8 mouse cellular contexts compared by ENCODE assay signal in the genomic region with DNA sequence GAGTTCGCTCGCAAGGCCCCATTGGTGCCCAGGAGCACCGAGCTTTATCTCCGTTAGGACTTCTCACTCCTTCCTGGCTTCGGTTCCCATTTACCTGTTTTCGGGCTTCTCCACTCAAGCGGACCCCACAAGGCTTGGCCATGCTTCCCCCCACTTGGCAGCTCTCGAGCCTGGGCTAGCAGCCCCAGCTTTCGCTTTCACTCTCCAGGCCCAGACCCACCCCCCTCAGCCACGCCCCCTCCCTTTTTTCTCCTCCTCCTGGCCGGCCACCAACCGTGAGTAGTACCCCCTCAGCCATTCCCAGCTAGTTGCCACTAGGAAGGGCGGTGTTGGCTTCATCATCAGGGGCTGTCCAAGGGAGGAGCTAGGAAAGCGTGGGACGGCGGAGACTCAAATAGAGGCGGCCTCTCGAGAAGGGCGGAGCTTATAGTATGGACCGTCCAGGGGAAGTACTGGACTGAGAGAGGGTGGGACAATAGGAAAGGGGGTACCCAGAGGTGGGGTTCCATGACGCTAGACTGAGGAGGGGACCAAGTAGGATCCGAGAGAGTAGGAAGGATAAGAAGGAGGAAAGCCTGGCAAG. TPM values are rescaled to one million over a fixed set of nuclear protein-coding genes. Genes with fewer than 3 reads are reported as not detected.
DNase-seq lines count a peak whose midpoint lies in the region; ATAC-seq and TF ChIP-seq lines count a peak whose summit lies in the region.

Gene Psme2 (minus strand): TSS at position 366 of the 583 bp plus-strand sequence.

- peak within 1 kb of the TSS; percentile 85 for H3K9ac ChIP-seq in heart, embryonic 11.5 days (ENCODE audit: low read depth, low read length)
- H3K9ac ChIP-seq in kidney, embryonic 16.5 days (replicated peaks; ENCODE audit: low read length) = peak within 1 kb of the TSS; percentile 90
- peak within 1 kb of the TSS; percentile 89 for H3K9ac ChIP-seq in liver, adult 2 months (ENCODE audit: low read depth, low read length)
- peak within 1 kb of the TSS; percentile 77 for H3K9ac ChIP-seq in stomach, embryonic 15.5 days

- H3K79me2 ChIP-seq in C2C12 (ENCODE audit: control insufficient read depth, insufficient read depth) (peaks cover 44% of the 10 kb centered on the region), myocyte (ENCODE audit: control insufficient read depth, insufficient read depth) (peaks cover 18% of the 10 kb centered on the region)
- H3K79me2 ChIP-seq in liver, adult 2 months (ENCODE audit: control insufficient read depth, insufficient read depth, low read length) = peaks cover 16% of the 10 kb centered on the region; the same call in 1 of the 2 replicates

- H3ac ChIP-seq in C2C12 (ENCODE audit: control insufficient read depth, insufficient read length, low read depth) (peak within 1 kb of the TSS; percentile 92), myocyte (ENCODE audit: control insufficient read depth, insufficient read length) (peak within 1 kb of the TSS; percentile 46)

- H3K4me3 ChIP-seq in C2C12 (ENCODE audit: insufficient read depth, poor library complexity, severe bottlenecking) (peak within 1 kb of the TSS; percentile 89), myocyte (peak within 1 kb of the TSS; percentile 89)
- H3K4me3 ChIP-seq in erythroblast, embryonic 14.5 days (replicated peaks) = peak within 1 kb of the TSS; percentile 97
- H3K4me3 ChIP-seq in heart, embryonic 11.5 days (ENCODE audit: low read depth, low read length) = peak within 1 kb of the TSS; percentile 78
- peak within 1 kb of the TSS; percentile 97 for H3K4me3 ChIP-seq in kidney, embryonic 16.5 days (ENCODE audit: low read length)
- H3K4me3 ChIP-seq in liver, adult 2 months (ENCODE audit: insufficient read depth, low read depth, low read length) = peak within 1 kb of the TSS; percentile 86
- H3K4me3 ChIP-seq in stomach, embryonic 15.5 days (replicated peaks) = peak within 1 kb of the TSS; percentile 81

- peaks cover 30% of the 10 kb centered on the region for H3K36me3 ChIP-seq in C2C12 (ENCODE audit: control insufficient read depth, insufficient read depth)
- peaks cover 49% of the 10 kb centered on the region for H3K36me3 ChIP-seq in erythroblast, embryonic 14.5 days (ENCODE audit: control insufficient read depth)
- peaks cover 17% of the 10 kb centered on the region for H3K36me3 ChIP-seq in heart, embryonic 11.5 days (ENCODE audit: control insufficient read depth, insufficient read depth, low read length)
- H3K36me3 ChIP-seq in kidney, embryonic 16.5 days (ENCODE audit: insufficient read depth, low read length) = peaks cover 35% of the 10 kb centered on the region
- peaks cover 16% of the 10 kb centered on the region for H3K36me3 ChIP-seq in liver, adult 2 months (ENCODE audit: control insufficient read depth, insufficient read depth, low read length)
- peaks cover 1% of the 10 kb centered on the region for H3K36me3 ChIP-seq in myocyte (ENCODE audit: control insufficient read depth, insufficient read depth)
- peaks cover 13% of the 10 kb centered on the region for H3K36me3 ChIP-seq in stomach, embryonic 15.5 days

- peak within 1 kb of the TSS; percentile 98 for H3K4me2 ChIP-seq in heart, embryonic 11.5 days
- H3K4me2 ChIP-seq in kidney, embryonic 16.5 days (replicated peaks; ENCODE audit: low read depth, low read length) = peak within 1 kb of the TSS; percentile 78
- peak within 1 kb of the TSS; percentile 87 for H3K4me2 ChIP-seq in myocyte (ENCODE audit: low read depth)
- peak within 1 kb of the TSS; percentile 91 for H3K4me2 ChIP-seq in stomach, embryonic 15.5 days

- TF ChIP-seq CTCF in C2C12 (IDR thresholded peaks at IDR 0.05; ENCODE audit: control insufficient read depth, insufficient read depth, insufficient read length) = no peak
- TF ChIP-seq CTCF in brain, embryonic 14.5 days (IDR thresholded peaks at IDR 0.05; ENCODE audit: borderline replicate concordance, extremely low read depth, insufficient read depth, insufficient read length) = peak; percentile 2; the same call in 1 of the 2 replicates
- TF ChIP-seq CTCF in liver, adult 2 months (IDR thresholded peaks at IDR 0.05; ENCODE audit: low read depth, low read length) = no peak

- WGBS in heart, embryonic 11.5 days (ENCODE audit: insufficient replicate concordance) = 1% methylated on average over 22 of the region's 22 CpGs
- WGBS in kidney, embryonic 16.5 days = 1% methylated on average over 21 of the region's 22 CpGs
- under 1% methylated on average over 22 of the region's 22 CpGs for WGBS in liver, adult 2 months
- WGBS in stomach, embryonic 15.5 days = under 1% methylated on average over 22 of the region's 22 CpGs

- TF ChIP-seq POLR2A in brain, embryonic 14.5 days (IDR thresholded peaks at IDR 0.05; ENCODE audit: borderline replicate concordance, extremely low read depth, insufficient read depth, insufficient read length, poor library complexity, severe bottlenecking) = peak; percentile 9; the same call in 1 of the 2 replicates
- TF ChIP-seq POLR2A in liver, adult 2 months (IDR thresholded peaks at IDR 0.05; ENCODE audit: extremely low read depth, insufficient read depth, low read length) = 0 out of 2 replicates have a peak, but pooled peaks have one; percentile 39
- TF ChIP-seq POLR2A in myocyte (IDR thresholded peaks at IDR 0.05; ENCODE audit: insufficient read length, low read depth) = no peak

- peaks cover 71% of the 10 kb centered on the region for H3K4me1 ChIP-seq in erythroblast, embryonic 14.5 days (ENCODE audit: control insufficient read depth)
- peaks cover 19% of the 10 kb centered on the region for H3K4me1 ChIP-seq in heart, embryonic 11.5 days (ENCODE audit: control insufficient read depth, insufficient read depth, low read length)
- peaks cover 16% of the 10 kb centered on the region for H3K4me1 ChIP-seq in kidney, embryonic 16.5 days (ENCODE audit: insufficient read depth, low read length)
- peaks cover 13% of the 10 kb centered on the region for H3K4me1 ChIP-seq in liver, adult 2 months (ENCODE audit: control insufficient read depth, insufficient read depth, low read length)
- peaks cover 17% of the 10 kb centered on the region for H3K4me1 ChIP-seq in stomach, embryonic 15.5 days

- H3K27me3 ChIP-seq in C2C12 (ENCODE audit: control insufficient read depth, insufficient read depth, insufficient read length) = no peaks in the 10 kb centered on the region
- no peaks in the 10 kb centered on the region for H3K27me3 ChIP-seq in erythroblast, embryonic 14.5 days (ENCODE audit: control insufficient read depth)
- H3K27me3 ChIP-seq in heart, embryonic 11.5 days (ENCODE audit: control insufficient read depth, insufficient read depth, low read length) = no peaks in the 10 kb centered on the region
- no peaks in the 10 kb centered on the region for H3K27me3 ChIP-seq in kidney, embryonic 16.5 days (ENCODE audit: insufficient read depth, low read length)
- H3K27me3 ChIP-seq in liver, adult 2 months (ENCODE audit: control insufficient read depth, insufficient read depth, low read length) = no peaks in the 10 kb centered on the region
- no peaks in the 10 kb centered on the region for H3K27me3 ChIP-seq in myocyte (ENCODE audit: control insufficient read depth, insufficient read depth, insufficient read length)
- H3K27me3 ChIP-seq in stomach, embryonic 15.5 days (replicated peaks) = no peaks in the 10 kb centered on the region

- peak; percentile 99 for DNase-seq in brain, embryonic 14.5 days (ENCODE audit: low read depth)
- peak; percentile 96 for DNase-seq in liver, adult 2 months (ENCODE audit: extremely low read depth, low read depth, low spot score)

- ATAC-seq in heart, embryonic 11.5 days (replicated peaks; ENCODE audit: insufficient number of reproducible peaks, low FRiP score, low TSS enrichment) = peak; percentile 96
- ATAC-seq in kidney, embryonic 16.5 days (ENCODE audit: low FRiP score, low TSS enrichment) = peak; percentile 98
- ATAC-seq in stomach, embryonic 15.5 days (ENCODE audit: insufficient read depth, low FRiP score, low read depth) = peak; percentile 96

- H3K9me3 ChIP-seq in erythroblast, embryonic 14.5 days (ENCODE audit: control insufficient read depth, low read length) = no peaks in the 10 kb centered on the region
- no peaks in the 10 kb centered on the region for H3K9me3 ChIP-seq in heart, embryonic 11.5 days (replicated peaks; ENCODE audit: control insufficient read depth, low read length)
- H3K9me3 ChIP-seq in kidney, embryonic 16.5 days (ENCODE audit: low read length) = no peaks in the 10 kb centered on the region
- no peaks in the 10 kb centered on the region for H3K9me3 ChIP-seq in stomach, embryonic 15.5 days

- peak within 1 kb of the TSS; percentile 98 for H3K27ac ChIP-seq in heart, embryonic 11.5 days (ENCODE audit: low read depth, low read length)
- peak within 1 kb of the TSS; percentile 100 for H3K27ac ChIP-seq in kidney, embryonic 16.5 days (ENCODE audit: low read length)
- peak within 1 kb of the TSS; percentile 98 for H3K27ac ChIP-seq in liver, adult 2 months (replicated peaks; ENCODE audit: insufficient read depth, low read depth, low read length)
- peak within 1 kb of the TSS; percentile 99 for H3K27ac ChIP-seq in stomach, embryonic 15.5 days

- peaks cover 23% of the 10 kb centered on the region for H3K79me3 ChIP-seq in C2C12 (ENCODE audit: low read depth)

TF ChIP-seq in C2C12, 6 proteins besides CTCF, POLR2A, EP300 and RAD21:
- TF ChIP-seq FOSL1 (IDR thresholded peaks at IDR 0.05; ENCODE audit: insufficient read depth, low read length, poor library complexity, severe bottlenecking) = no peak
- TF ChIP-seq MYOG (IDR thresholded peaks at IDR 0.05; ENCODE audit: control insufficient read depth, extremely low read depth, insufficient read length) = no peak
TF ChIP-seq in C2C12: peak in this region for 0.

TF ChIP-seq in myocyte, 11 proteins besides CTCF, POLR2A, EP300 and RAD21 (continues in another document):
- TF ChIP-seq USF1 (IDR thresholded peaks at IDR 0.05; ENCODE audit: low read depth) = no peak
- no peak for TF ChIP-seq REST (IDR thresholded peaks at IDR 0.05; ENCODE audit: insufficient read depth, insufficient read length)
- TF ChIP-seq CEBPB (IDR thresholded peaks at IDR 0.05; ENCODE audit: insufficient read depth, poor library complexity, severe bottlenecking) = no peak
- TF ChIP-seq E2F4 (IDR thresholded peaks at IDR 0.05; ENCODE audit: insufficient read depth) = no peak
- TF ChIP-seq TCF3 (IDR thresholded peaks at IDR 0.05; ENCODE audit: insufficient read length, low read depth) = no peak
- TF ChIP-seq SRF (IDR thresholded peaks at IDR 0.05; ENCODE audit: control insufficient read depth, insufficient read length, low read depth) = no peak

RNA-seq across cellular contexts. Expression of gene Psme2, which starts in this region (rescaled TPM):
- polyA plus RNA-seq in C2C12 (2012; fragmentation: generic; extraction: Trizol) (110 TPM), myocyte (2012; fragmentation: generic; extraction: Trizol) (139 TPM)
- polyA plus RNA-seq in brain, embryonic 14.5 days (2012; rRNA removed) = 65.9 and 76.2 TPM in 2 replicates
- 4.4 and 7.0 TPM in 2 replicates for polyA plus RNA-seq in erythroblast, embryonic 14.5 days (2012)
- 222 and 223 TPM in 2 replicates for polyA plus RNA-seq in heart, embryonic 11.5 days (2014; fragmentation: Nextera tagmentation; extraction: Ambion mirVana)
- polyA plus RNA-seq in kidney, embryonic 16.5 days (2015; fragmentation: Nextera tagmentation; extraction: Ambion mirVana) = 207 and 226 TPM in 2 replicates
- 110 and 142 TPM in 2 replicates for total RNA-seq in liver, adult 2 months (2014; rRNA removed)
- polyA plus RNA-seq in liver, adult 2 months (2012; rRNA removed) = 55.9 and 56.9 TPM in 2 replicates
- 265 and 289 TPM in 2 replicates for polyA plus RNA-seq in stomach, embryonic 15.5 days (2015; fragmentation: Nextera tagmentation; extraction: Ambion mirVana)

Comparison
In these comparisons a context has a peak if more than half of its experiments do, and no peak if none do; other contexts are left out.
1. Peak in every context shown above with its lines: DNase-seq, ATAC-seq, H3K4me3 ChIP-seq and H3K27ac ChIP-seq.